Mouse (Mus musculus) adrenal gland, adult 8-10 months (tissue): Measurements from ENCODE around the gene Epb41l1. TPM values are rescaled to one million over a fixed set of nuclear protein-coding genes. Genes with fewer than 3 reads are reported as not detected.
"Not testable (repeated sequence)": the region's sequence is repeated elsewhere in the genome, so short reads cannot be mapped to it uniquely, and the experiment has no call there.

Source experiments
- DNase-seq: peaks from one replicate; pipeline ENCODE4 v3.0.0; 2022
- total RNA-seq, 4 experiments: library from RNA; stranded (reverse); gene quantifications; 2 replicates each; pipeline ENCODE4 v1.2.4; 2022

Gene Epb41l1
- 100 to 1,000 TPM in 2 of 4 experiments, 10 to 100 TPM in 2; 72.4 to 109 (median 91.3) TPM for total RNA-seq

GRCm38 (mm10) chr2:156420694-156421380, at the start of gene Epb41l1:
Gene Epb41l1 (plus strand): TSS chr2:156420909.
- peak; percentile 67 for DNase-seq

GRCm38 (mm10) chr2:156376956-156377355, 43.8 kb upstream of the Epb41l1 start:
- DNase-seq, result no peak

DNA sequence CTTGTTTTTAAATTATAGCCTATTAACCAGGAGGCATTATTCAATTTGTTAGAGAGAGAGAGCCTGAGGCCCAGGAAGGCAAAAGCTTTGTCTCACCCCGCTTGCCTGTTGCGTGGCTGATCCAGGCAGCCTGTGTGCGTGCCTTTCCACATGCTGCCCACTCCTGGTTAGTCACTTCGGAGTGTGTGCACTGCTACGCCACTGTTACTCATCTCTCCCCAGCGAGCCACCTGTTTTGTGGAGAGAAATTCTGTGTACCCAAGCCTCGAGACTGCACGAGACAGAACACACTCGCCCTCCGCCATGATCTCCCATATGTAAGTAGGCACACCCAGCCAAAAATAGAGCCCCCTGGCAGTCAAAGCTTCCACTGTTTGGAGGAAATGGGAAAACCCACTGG, 40.8 kb upstream of the Epb41l1 start:
- DNase-seq, result no peak

- no peak for DNase-seq
Observed at GRCm38 (mm10) chr2:156381350-156381749, 39.4 kb upstream of the Epb41l1 start.

DNA sequence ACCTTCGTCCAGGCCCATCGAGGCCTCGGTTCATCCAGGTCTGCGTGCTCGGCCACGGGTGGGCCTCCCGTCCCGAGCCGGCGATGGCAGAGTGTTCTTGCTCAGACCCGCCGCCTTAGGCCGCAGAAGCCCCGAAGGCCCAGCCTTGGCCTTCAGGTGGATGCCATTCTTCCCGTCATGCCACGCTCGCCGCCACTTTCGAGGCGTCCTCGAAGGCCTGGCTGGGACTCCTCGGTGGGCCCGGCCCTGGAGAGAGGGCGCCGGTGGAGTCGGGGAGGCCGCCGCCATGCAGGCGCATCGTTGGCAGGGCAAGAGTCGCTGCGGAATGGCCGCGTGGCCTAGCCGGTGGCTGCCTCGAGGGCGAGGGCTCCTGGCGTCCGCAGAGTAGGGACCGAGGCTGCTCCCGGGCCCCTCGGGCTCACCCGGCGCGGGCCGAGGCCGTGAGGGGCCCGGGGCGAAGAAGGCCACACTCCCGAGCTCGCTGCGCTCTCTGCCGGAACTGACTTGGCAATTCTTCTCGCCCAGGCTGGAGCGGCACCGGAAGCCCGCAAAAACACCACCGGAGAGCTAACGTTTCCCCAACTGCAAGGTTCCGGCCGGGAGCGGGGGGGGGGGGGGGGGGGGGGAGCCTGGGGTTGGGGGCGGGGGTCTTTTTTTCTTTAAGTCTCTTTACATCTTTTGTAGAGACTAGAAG, 28.1 kb upstream of the Epb41l1 start:
- peak; percentile 61 for DNase-seq

- no peak for DNase-seq
Observed at GRCm38 (mm10) chr2:156393155-156393828, 27.4 kb upstream of the Epb41l1 start.

DNA sequence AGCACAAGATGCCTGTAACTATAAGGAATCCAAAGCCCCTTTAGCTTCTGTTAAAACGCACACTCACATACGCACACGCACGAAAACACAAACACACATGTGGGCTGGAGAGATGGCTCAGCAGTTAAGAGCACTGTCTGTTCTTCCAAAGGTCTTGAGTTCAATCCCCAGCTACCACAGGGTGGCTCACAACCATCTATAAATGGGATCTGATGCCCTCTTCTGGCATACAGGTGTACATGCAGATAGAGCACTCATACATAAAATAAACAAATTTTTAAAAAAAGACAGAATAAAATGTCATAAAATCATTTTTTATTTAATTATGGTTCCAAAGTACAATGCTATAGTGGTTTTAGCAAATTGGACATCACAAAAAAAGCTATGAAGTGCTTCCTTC, 26.4 kb upstream of the Epb41l1 start:
- no peak for DNase-seq

DNA sequence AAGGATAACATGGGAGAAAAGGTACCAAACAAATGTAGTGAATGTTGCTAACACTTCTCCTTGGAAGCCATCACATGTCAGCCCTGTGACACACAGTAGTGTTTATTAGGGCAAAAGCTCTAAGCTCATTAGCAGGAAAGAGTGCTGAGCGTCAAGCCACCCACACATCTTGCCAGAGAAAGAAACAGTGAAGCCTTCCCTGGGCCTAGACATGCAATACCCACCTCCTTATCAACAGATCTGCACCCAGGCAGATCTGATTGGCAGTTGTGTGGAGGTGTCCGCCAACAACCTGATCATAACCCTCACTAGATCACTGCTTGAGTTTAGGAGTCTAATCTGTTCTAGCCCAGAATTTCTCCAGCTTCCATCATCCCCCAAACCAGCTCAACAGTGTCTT, 24.6 kb upstream of the Epb41l1 start:
- DNase-seq, result no peak

GRCm38 (mm10) chr2:156397988-156398387, 22.7 kb upstream of the Epb41l1 start:
- no peak for DNase-seq

- DNase-seq, result no peak
Observed at GRCm38 (mm10) chr2:156399485-156399884, 21.2 kb upstream of the Epb41l1 start.

DNA sequence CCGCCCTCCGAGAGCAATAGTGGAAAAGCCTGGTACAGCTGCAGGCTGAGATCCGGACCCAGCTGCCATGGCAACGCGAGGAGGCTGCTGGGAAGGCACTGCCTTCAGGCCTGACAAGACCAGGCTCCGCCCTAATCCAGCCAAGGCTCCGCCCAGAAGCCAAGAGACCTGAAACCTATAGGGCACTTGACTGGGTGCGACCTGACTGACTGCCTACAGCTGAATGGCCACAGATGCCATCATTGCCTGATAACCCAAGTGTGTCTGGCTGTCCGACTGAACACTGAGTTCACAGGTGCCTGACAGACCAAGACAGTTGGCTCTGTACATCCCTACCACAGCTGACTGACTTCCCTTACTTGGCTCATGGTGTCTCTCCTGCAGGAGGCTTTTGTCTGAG, 19.4 kb upstream of the Epb41l1 start:
- DNase-seq, result no peak

- DNase-seq, result no peak
Observed at GRCm38 (mm10) chr2:156402036-156402435, 18.7 kb upstream of the Epb41l1 start.

DNA sequence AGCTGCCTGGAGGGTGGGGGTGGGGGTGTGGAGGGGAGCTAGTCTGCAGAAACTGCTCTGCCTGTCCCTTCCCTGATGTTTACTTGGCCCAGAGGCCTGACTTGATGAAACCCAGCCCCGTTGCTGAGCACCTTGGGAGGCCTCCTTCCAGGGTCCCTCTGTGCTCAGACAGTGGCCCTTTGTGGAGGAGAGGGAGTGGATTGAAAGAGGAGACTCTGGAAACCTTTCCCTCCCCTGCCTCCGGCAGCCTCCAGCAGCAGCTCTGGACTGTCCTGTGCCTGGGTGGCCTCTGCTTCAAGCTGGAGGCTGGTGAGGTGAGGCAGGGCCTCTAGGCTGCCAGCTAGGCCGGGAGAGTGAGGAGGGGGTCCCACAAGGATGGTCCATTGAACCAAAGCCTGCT, 13.7 kb upstream of the Epb41l1 start:
- no peak for DNase-seq

DNA sequence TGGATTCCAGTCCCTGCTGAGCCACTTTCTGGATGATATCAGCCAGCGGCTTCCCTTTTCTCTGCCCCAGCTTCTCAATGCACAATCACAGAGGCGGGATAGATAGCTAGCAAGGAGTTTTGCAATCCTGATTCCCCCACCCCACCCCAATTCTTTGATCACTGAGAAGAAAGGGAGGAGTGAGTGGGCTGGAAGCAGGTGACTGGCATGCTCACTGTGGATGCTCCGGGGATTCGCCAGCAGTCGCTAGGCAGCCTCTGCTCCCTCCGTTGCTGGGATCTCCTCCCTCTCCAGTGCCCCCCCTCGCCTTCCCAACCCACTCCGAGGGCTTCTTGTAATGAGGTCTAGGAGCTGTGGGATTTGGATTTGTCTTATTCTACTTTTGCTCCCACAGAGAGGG, 12.5 kb upstream of the Epb41l1 start:
- DNase-seq, result no peak

DNA sequence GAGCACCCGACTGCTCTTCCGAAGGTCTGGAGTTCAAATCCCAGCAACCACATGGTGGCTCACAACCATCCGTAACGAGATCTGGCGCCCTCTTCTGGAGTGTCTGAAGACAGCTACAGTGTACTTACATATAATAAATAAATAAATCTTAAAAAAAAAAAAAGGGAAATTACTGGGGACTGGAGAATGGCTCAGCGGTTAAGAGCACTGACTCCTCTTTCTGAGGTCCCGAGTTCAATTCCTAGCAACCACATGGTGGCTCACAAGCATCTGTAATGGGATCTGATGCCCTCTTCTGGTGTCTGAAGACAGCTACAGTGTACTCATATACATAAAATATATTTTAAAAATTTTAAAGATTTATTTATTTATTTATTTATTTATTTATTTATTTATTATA, 9.4 kb upstream of the Epb41l1 start:
- not testable (repeated sequence) for DNase-seq

DNA sequence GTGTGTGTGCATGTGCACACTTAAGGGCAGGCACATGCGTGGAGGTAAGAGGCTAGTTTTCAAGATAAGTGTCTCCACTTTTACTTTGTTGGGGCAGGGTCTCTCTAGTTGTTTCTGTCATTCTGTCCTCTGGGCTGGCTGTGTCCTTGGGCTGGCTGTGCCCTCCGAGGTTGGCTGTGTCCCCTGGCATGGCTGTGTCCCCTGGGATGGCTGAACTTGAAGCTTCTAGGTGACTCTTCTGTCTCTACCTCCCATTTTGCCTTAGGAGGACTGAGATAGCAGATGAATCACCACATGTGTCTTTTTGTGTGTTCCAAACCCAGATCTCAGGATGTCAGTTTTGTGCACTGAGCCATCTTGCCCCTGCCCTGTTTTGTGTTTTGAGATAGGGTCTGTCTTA, 5.7 kb upstream of the Epb41l1 start:
- no peak for DNase-seq

DNA sequence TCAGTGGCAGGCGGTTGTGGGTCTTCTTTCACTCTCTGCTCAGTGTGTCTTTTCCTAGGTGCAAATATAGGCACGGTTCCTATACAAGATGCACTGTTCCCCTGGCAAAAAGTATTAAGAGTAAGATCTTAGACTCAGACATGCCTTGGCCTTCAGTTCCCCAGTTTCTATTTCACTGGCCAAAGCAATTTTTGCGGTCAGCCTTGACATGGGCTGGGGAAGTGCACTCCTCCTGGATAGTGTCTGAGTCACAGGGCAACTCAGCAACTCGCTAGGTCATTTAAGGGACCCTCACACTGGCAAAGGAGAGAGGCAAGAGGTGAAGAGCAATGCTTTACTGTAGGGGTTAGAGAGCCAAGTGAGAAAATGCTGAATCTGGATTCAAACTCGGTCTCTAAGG, 5.0 kb upstream of the Epb41l1 start:
- no peak for DNase-seq

- no peak for DNase-seq
Observed at GRCm38 (mm10) chr2:156417194-156417593, 3.5 kb upstream of the Epb41l1 start.

DNA sequence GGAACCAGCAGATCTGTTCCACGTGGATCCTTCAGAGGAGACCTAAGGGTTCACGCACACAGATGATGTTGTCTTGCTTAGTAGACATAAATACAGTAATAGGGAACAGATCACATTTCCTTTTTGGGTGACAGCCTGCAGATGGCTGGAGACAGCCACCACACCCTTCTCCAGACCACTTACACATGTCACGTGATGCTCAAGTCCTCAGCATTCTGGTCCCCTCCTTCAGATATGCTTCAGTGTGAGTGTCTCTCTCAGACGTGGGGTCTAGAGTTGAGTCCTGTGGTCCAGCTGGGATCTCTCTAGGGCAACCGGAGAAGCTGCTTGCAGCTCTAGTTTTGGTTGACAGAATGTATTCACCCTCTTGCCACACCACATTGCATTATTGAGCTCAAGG, 2.2 kb upstream of the Epb41l1 start:
- DNase-seq, result no peak

DNA sequence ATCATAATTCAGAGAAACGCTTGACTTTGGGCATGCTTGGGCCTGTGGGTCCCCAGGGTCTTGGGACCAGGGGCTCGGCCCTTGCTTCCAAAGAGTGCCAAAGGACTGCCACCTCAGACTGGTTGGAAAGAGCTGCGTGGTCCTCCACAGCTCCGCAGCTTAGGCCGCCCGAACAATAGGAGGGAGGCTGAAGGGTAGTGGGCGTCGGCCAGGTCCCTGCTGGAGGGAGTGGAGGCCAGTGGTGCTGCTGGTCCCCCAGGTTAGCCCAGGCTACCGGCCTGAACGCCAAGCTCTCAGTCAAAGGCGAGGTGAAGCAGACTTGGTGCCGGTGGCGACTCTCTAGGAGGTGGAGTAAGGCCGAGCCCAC, 399 bp upstream of the Epb41l1 start:
- no peak for DNase-seq

- no peak for DNase-seq
Observed at GRCm38 (mm10) chr2:156421381-156422110, 837 bp downstream of the Epb41l1 start.

DNA sequence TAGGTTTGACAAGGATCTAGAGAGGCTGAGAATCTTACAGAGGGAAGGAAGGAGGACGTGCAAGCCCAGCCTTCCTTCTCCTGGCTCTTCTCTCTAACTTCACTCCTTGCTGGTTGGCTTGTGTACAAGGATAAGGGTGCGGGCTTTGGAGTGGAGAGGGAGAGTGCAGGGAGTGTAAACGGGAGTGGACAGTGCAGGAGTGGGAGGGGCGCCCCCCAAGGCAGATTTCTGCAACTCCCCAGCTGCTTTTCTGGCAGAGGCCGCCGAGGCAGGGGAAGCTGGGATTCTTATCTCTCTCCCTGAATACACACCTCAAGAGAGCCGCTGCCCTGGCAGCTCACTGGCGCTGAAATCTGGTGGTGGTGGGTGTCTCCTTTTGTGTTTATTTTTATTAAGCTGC, 1.9 kb downstream of the Epb41l1 start:
- DNase-seq, result no peak

GRCm38 (mm10) chr2:156423672-156424071, 3.0 kb downstream of the Epb41l1 start:
- DNase-seq, result no peak
